Mouse (Mus musculus): ENCODE data around the gene Slc4a3. TPM values are rescaled to one million over a fixed set of nuclear protein-coding genes. Genes with fewer than 3 reads are reported as not detected.
A peak's percentile ranks its signal among the peaks of the same experiment; 100 is the strongest.

The Slc4a3 gene
- total RNA-seq, 2 experiments from 2014 or later: 44.3 to 68.8 TPM

DNA sequence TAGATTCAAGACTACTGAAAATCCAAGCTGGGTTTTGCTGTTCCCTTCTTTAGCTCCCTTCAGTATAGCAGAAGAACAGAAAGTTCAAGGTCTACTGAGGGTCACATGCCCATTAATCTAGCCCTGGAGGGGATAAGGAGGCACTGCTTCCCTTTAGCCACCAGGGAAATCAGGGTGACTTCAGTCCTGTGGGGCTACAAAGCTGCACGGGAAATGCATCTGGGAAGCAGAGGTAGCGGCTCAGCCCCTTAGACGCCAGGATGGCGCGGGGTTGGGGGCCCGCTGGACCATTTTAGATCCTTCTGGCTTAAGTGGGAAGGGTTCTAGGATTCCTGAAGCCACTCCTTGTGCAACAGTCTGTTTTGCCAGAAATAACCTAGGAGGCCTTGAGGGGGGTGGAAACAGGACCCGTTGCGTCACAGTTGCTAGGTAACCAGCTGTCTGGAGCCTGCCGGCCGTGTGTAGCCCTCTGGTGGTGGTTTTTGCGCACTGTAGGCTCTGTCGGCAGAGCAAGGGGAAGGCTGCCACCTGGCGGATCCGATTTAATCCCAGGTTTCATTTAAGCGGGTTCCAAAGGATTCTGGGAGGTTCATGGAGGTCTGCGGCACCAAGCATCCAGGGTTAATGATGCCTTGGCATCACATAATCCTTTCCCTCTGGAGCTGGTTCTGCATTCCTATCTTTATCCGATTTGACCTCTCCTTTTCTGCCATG is 13.3 kb downstream of the Slc4a3 start:
- peak; percentile 96 for DNase-seq

- no peak for DNase-seq
Measured at GRCm38 (mm10) chr1:75560206-75560913, 14.3 kb downstream of the Slc4a3 start.

DNA sequence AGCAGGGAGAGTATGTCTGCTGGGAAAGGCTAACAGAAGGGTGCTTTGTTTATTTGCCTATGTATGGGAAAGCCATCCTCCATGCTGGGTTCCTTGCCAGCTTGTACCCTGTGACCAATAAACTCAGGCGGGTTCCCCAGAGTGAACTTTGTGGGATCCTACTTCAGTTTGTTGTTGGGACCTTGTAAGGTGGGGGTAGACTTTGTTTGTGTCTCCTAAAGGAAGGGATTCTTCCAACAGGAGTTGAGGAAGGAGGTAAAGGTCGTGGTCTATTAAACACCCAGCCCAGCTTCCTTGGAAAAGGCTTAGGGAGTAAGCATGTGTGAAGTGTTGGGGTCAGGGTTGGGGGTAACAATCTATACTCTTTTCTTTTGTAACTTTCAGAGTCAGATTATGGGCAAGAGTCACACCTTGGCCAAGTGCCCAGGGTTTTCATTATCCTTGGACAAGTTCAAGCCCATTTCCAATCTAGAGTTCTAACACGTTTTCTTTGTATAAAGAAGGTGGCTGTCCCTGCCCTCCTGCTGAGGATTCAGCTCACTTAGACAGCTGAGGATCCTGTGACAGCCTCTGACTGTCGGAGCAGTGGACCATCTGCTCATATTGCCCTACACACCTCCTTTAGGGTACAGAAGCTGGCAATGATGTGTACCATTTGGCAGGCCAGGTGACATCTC is 15.3 kb downstream of the Slc4a3 start:
- peak; percentile 63 for DNase-seq

GRCm38 (mm10) chr1:75561898-75562238 is 15.8 kb downstream of the Slc4a3 start:
- DNase-seq: no peak

DNA sequence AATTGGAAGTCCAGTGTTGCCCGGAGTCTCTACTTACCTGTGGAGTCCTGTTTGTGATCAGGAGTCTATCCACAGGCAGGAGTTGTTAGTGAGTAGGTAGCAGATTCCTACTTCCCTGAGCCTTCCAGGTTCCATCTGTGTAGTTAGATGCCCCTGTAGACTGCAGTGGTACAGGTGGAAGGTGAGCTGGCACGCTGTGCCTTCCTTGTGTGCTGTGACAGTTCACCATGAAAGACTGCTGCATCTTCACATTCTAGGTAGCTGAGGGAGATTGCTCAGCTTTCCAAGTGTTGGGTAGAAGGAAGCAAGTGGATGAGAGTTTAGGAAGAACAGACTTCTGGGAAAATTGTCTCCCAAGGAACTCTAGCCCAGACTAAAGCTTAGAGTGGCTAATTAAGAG is 18.0 kb downstream of the Slc4a3 start:
- no peak for DNase-seq

GRCm38 (mm10) chr1:75564916-75565315 is 18.9 kb downstream of the Slc4a3 start:
- DNase-seq: no peak

DNA sequence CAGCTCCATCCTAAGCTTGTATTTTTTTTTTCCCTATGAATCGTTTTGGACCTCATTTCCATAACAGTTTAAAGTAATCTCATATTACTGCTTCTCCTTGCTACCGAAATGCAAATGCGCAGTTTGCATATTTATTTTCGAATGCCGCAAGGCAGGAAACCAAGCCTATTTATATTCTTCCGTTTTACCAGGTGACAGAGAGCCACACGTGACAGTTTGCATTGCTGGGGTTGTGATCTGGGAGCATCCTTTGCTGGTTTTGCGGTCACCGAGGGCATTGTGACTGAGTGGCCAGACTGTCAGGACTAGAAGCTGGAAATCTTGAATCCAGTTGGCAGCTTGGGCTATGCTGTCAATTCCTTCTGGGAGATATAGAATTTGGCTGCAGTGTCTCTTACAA is 19.6 kb downstream of the Slc4a3 start:
- no peak for DNase-seq

GRCm38 (mm10) chr1:75570403-75570802 is 24.3 kb downstream of the Slc4a3 start:
- no peak for DNase-seq

DNA sequence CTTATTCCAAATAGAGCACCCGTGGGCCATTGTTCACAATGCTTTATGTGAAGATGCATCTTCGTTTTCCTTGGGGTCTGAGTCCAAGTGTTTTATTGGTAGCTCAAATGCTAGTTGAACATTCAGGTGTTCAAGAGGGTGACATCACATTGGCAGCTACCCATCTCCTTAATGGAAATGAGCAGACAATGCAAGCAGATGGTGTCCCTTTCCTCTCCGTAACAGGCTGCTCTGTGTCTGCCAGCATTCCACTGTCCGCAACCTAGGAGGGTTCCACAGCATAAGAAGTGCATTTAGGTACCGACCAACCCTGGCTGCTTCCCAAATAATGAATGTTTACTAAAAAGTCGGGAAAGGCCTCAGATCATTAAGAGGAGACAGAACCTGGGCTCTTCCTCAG is 26.7 kb downstream of the Slc4a3 start:
- DNase-seq: no peak

- DNase-seq: no peak
Measured at GRCm38 (mm10) chr1:75573715-75574114, 27.6 kb downstream of the Slc4a3 start.

- no peak for DNase-seq
Measured at GRCm38 (mm10) chr1:75574476-75575310, 28.6 kb downstream of the Slc4a3 start.

DNA sequence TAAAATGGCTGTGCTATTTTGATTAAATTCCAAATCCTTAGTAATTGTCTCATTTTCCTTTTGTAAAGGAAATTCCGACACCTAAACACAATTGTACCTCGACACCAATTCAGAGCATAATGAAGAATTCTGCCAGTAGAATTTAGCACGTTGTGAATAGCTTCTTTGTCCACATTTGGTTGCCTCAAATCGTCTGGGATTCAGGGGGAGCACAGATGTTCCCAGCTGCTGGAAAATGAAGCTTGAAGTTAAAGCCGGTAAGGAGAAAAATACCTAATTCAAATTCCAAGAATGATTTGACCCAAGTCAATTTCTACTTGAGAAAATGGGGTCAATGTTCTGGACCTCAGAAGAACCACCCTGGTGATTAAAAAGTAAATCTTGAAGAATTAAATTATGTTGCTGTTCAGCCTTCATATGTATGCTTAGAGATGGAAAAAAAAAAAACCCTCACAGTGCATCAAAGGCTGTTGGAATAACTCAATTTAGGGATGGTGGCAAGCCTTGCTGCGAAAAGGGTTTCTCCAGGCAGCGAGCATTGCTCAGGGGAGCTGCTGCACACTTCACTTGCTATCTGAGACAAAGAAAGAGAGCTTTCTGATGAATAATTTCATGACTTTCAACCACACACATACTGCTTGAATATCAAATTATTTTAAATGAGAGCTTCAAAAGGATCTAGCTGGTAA is 36.0 kb downstream of the Slc4a3 start:
- DNase-seq: no peak

- no peak for DNase-seq
Measured at GRCm38 (mm10) chr1:75582625-75582956, 36.5 kb downstream of the Slc4a3 start.

GRCm38 (mm10) chr1:75583034-75583433 is 37.0 kb downstream of the Slc4a3 start:
- DNase-seq: no peak

GRCm38 (mm10) chr1:75586791-75587190 is 40.7 kb downstream of the Slc4a3 start:
- no peak for DNase-seq

DNA sequence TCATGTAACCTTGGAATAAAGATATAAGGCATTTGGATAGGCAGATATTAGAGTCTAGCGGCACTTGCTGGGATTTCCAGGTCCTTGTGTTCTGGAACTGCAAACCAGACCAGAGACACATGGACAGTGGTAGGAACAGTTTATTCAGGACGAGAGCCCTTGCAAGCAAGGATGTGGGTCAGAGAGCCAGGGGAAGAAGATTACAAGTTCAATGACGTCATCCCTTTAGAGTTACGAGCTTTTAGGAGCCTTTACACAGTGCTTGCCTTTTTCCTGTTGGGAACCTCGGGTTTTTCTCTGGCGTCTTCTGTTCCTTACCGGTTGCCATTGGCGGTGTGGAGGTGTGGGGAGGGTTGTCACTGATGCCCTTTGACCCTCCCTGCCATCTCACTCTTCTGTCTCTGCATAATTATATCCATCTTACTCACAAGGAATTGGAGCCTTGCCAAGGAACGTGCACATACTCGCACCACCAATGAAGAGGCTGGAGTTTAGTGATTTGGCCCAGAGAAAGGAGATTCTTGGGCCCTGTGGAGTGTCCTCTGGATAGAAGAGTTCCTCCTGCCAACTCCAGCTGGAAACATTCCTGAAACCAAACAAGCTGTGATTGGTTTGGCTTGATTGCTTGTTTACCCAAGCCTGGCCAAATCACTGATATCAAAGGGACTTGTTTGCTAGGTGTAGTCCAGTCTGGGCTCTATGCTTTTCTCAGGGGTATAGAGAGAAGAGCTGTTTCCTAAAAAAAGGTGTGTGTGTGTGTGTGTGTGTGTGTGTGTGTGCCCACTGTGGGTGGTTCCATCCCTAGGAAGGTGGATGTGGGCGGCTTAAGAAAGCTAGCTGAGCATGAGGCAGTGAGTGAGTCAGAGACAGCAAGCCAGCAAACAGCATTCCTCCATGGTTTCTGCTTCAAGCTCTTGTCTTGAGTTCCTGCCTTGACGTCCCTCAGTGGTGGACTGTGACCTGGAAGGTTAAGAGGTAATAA is 42.0 kb downstream of the Slc4a3 start:
- DNase-seq: no peak

- no peak for DNase-seq
Measured at GRCm38 (mm10) chr1:75588874-75589273, 42.8 kb downstream of the Slc4a3 start.

GRCm38 (mm10) chr1:75589983-75590382 is 43.9 kb downstream of the Slc4a3 start:
- no peak for DNase-seq

DNA sequence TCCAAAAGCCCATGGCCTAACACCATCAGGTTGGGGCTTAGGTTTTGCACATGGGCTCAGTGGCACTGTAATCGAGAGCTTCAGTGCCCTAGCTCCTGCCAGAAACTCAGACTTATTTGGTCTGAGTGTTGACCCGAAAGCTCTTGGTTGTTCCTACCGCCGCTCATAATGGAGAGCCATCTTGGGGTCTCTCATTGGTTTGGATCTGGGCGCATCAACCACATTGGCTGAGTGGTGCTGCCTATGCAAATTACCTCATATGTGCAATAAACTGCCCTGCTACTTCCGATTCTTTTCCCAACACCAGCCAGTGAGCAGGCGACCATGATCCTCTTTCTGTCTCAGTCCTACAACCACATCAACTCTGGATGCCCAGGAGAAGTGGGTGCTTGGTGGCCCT is 47.9 kb downstream of the Slc4a3 start:
- DNase-seq: no peak

DNA sequence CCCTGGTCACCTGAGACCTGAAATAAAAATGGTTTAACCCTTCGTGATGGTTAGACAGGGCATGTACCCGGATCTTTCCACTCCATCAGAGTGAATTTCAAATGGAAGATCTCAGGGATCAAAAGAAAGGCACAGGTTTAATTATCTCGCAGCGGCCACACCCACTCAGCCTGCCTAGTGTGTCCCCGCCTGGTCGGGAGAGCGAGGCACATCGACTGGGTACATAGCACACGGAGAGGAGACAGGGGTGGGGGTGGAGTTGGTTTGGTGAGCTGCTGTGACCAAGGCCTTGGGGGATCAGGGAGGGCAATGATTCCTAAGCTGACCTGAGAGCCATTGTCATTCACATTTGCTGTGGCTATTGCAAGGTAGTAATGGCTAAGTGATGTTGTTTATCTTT is 48.8 kb downstream of the Slc4a3 start:
- no peak for DNase-seq

- DNase-seq: no peak
Measured at GRCm38 (mm10) chr1:75595930-75596329, 49.9 kb downstream of the Slc4a3 start.
